Mouse (Mus musculus): ENCODE data around the gene Ddx60. TPM values are rescaled to one million over a fixed set of nuclear protein-coding genes. Genes with fewer than 3 reads are reported as not detected.

The Ddx60 gene
- polyA plus RNA-seq, 1 experiment from 2014 or later, result 0.55 TPM

GRCm38 (mm10) chr8:61992796-61993195, 64.9 kb downstream of the Ddx60 start:
- WGBS, result 43% methylated on average over 1 of the region's 1 CpGs

GRCm38 (mm10) chr8:61997125-61997524, 69.2 kb downstream of the Ddx60 start:
- Histone ChIP-seq H3K27me3 (no peaks in the 10 kb centered on the region), H3K27ac (no peak overlapping the region), H3K36me3 (no peaks in the 10 kb centered on the region), H3K9ac (no peak overlapping the region), H3K4me3 (no peak overlapping the region), H3K4me1 (no peaks in the 10 kb centered on the region), H3K4me2 (no peak overlapping the region), H3K9me3 (no peaks in the 10 kb centered on the region)
- ATAC-seq (ENCODE audit: borderline replicate concordance, extremely low read depth, low FRiP score, low TSS enrichment), result no peak
- 69% methylated on average over 2 of the region's 2 CpGs for WGBS

More at GRCm38 (mm10) chr8:61992796-61993195, 64.9 kb downstream of the Ddx60 start:
- H3K4me1 ChIP-seq, result no peaks in the 10 kb centered on the region
- H3K9ac ChIP-seq, result no peak overlapping the region
- H3K9me3 ChIP-seq, result no peaks in the 10 kb centered on the region
- H3K4me2 ChIP-seq, result no peak overlapping the region
- no peak overlapping the region for H3K4me3 ChIP-seq
- H3K36me3 ChIP-seq, result no peaks in the 10 kb centered on the region
- no peak for ATAC-seq (ENCODE audit: borderline replicate concordance, extremely low read depth, low FRiP score, low TSS enrichment)
- no peaks in the 10 kb centered on the region for H3K27me3 ChIP-seq
- no peak overlapping the region for H3K27ac ChIP-seq

- ATAC-seq (ENCODE audit: borderline replicate concordance, extremely low read depth, low FRiP score, low TSS enrichment), result no peak
- WGBS, result 77% methylated on average over 4 of the region's 4 CpGs
- no peak overlapping the region for H3K4me2 ChIP-seq
- H3K36me3 ChIP-seq, result no peaks in the 10 kb centered on the region
- no peaks in the 10 kb centered on the region for H3K9me3 ChIP-seq
- no peaks in the 10 kb centered on the region for H3K4me1 ChIP-seq
- no peak overlapping the region for H3K9ac ChIP-seq
- no peak overlapping the region for H3K4me3 ChIP-seq
- H3K27ac ChIP-seq, result no peak overlapping the region
- no peaks in the 10 kb centered on the region for H3K27me3 ChIP-seq
Observed at GRCm38 (mm10) chr8:62014166-62014565, 86.3 kb downstream of the Ddx60 start.

GRCm38 (mm10) chr8:62014582-62014981, 86.7 kb downstream of the Ddx60 start:
- no peak overlapping the region for H3K27ac ChIP-seq
- no peak overlapping the region for H3K4me3 ChIP-seq
- H3K9me3 ChIP-seq, result no peaks in the 10 kb centered on the region
- H3K36me3 ChIP-seq, result no peaks in the 10 kb centered on the region
- no peak for ATAC-seq (ENCODE audit: borderline replicate concordance, extremely low read depth, low FRiP score, low TSS enrichment)
- 85% methylated on average over 4 of the region's 4 CpGs for WGBS
- no peaks in the 10 kb centered on the region for H3K4me1 ChIP-seq
- H3K9ac ChIP-seq, result no peak overlapping the region
- H3K27me3 ChIP-seq, result no peaks in the 10 kb centered on the region
- H3K4me2 ChIP-seq, result no peak overlapping the region

- Histone ChIP-seq H3K27ac (no peak overlapping the region), H3K4me3 (no peak overlapping the region), H3K9me3 (no peaks in the 10 kb centered on the region), H3K27me3 (no peaks in the 10 kb centered on the region), H3K4me1 (no peaks in the 10 kb centered on the region), H3K9ac (no peak overlapping the region), H3K36me3 (no peaks in the 10 kb centered on the region), H3K4me2 (no peak overlapping the region)
- no peak for ATAC-seq (ENCODE audit: borderline replicate concordance, extremely low read depth, low FRiP score, low TSS enrichment)
- 64% methylated on average over 3 of the region's 3 CpGs for WGBS
Observed at GRCm38 (mm10) chr8:62034351-62034750, 106.5 kb downstream of the Ddx60 start.

GRCm38 (mm10) chr8:62046809-62047208, 118.9 kb downstream of the Ddx60 start:
- WGBS, result 41% methylated on average over 2 of the region's 2 CpGs
- no peaks in the 10 kb centered on the region for H3K36me3 ChIP-seq
- no peak overlapping the region for H3K4me2 ChIP-seq
- no peaks in the 10 kb centered on the region for H3K4me1 ChIP-seq
- ATAC-seq (ENCODE audit: borderline replicate concordance, extremely low read depth, low FRiP score, low TSS enrichment), result no peak
- H3K9ac ChIP-seq, result no peak overlapping the region
- no peaks in the 10 kb centered on the region for H3K27me3 ChIP-seq
- H3K27ac ChIP-seq, result no peak overlapping the region
- no peaks in the 10 kb centered on the region for H3K9me3 ChIP-seq
- H3K4me3 ChIP-seq, result no peak overlapping the region

GRCm38 (mm10) chr8:62060357-62060756, 132.5 kb downstream of the Ddx60 start:
- Histone ChIP-seq H3K4me3 (no peak overlapping the region), H3K4me2 (no peak overlapping the region)

GRCm38 (mm10) chr8:62068305-62068704, 140.4 kb downstream of the Ddx60 start:
- H3K4me3 ChIP-seq, result no peak overlapping the region
- H3K9ac ChIP-seq, result no peak overlapping the region
- no peaks in the 10 kb centered on the region for H3K36me3 ChIP-seq
- H3K4me1 ChIP-seq, result no peaks in the 10 kb centered on the region
- no peak overlapping the region for H3K27ac ChIP-seq
- ATAC-seq (ENCODE audit: borderline replicate concordance, extremely low read depth, low FRiP score, low TSS enrichment), result no peak
- H3K9me3 ChIP-seq, result no peaks in the 10 kb centered on the region
- H3K27me3 ChIP-seq, result no peaks in the 10 kb centered on the region
- no peak overlapping the region for H3K4me2 ChIP-seq

More at GRCm38 (mm10) chr8:62060357-62060756, 132.5 kb downstream of the Ddx60 start:
- Histone ChIP-seq H3K36me3 (no peaks in the 10 kb centered on the region), H3K27ac (no peak overlapping the region), H3K9me3 (no peaks in the 10 kb centered on the region), H3K9ac (no peak overlapping the region), H3K4me1 (no peaks in the 10 kb centered on the region), H3K27me3 (no peaks in the 10 kb centered on the region)
- ATAC-seq (ENCODE audit: borderline replicate concordance, extremely low read depth, low FRiP score, low TSS enrichment), result no peak

GRCm38 (mm10) chr8:62080195-62080802, 152.4 kb downstream of the Ddx60 start:
- H3K9me3 ChIP-seq, result no peaks in the 10 kb centered on the region
- H3K4me3 ChIP-seq, result no peak overlapping the region
- H3K36me3 ChIP-seq, result no peaks in the 10 kb centered on the region
- H3K4me1 ChIP-seq, result no peaks in the 10 kb centered on the region
- no peak overlapping the region for H3K9ac ChIP-seq
- no peak overlapping the region for H3K4me2 ChIP-seq
- no peak overlapping the region for H3K27ac ChIP-seq
- no peak for ATAC-seq (ENCODE audit: borderline replicate concordance, extremely low read depth, low FRiP score, low TSS enrichment)
- WGBS, result 35% methylated on average over 3 of the region's 3 CpGs
- no peaks in the 10 kb centered on the region for H3K27me3 ChIP-seq

GRCm38 (mm10) chr8:62081804-62082203, 153.9 kb downstream of the Ddx60 start:
- ATAC-seq (ENCODE audit: borderline replicate concordance, extremely low read depth, low FRiP score, low TSS enrichment), result no peak
- H3K4me2 ChIP-seq, result no peak overlapping the region
- H3K4me1 ChIP-seq, result no peaks in the 10 kb centered on the region
- no peak overlapping the region for H3K27ac ChIP-seq
- H3K4me3 ChIP-seq, result no peak overlapping the region
- 53% methylated on average over 2 of the region's 2 CpGs for WGBS
- no peaks in the 10 kb centered on the region for H3K36me3 ChIP-seq
- H3K9ac ChIP-seq, result no peak overlapping the region
- H3K27me3 ChIP-seq, result no peaks in the 10 kb centered on the region
- no peaks in the 10 kb centered on the region for H3K9me3 ChIP-seq

Other genes with a start within 250 kb of the Ddx60 start
- gene Palld, start 25.4 kb upstream of the Ddx60 start, polyA plus RNA-seq (2015; fragmentation: Nextera tagmentation; extraction: Ambion mirVana), result 93.5 and 96.5 TPM in 2 replicates
- not detected in 2 replicates for gene Anxa10, start 195.1 kb downstream of the Ddx60 start, polyA plus RNA-seq (2015; fragmentation: Nextera tagmentation; extraction: Ambion mirVana)

All from lung, embryonic 15.5 days (tissue).